Mouse (Mus musculus): Measurements from ENCODE around the gene Mns1.
"Not testable (repeated sequence)": the region's sequence is repeated elsewhere in the genome, so short reads cannot be mapped to it uniquely, and the experiment has no call there.

The Mns1 gene

DNA sequence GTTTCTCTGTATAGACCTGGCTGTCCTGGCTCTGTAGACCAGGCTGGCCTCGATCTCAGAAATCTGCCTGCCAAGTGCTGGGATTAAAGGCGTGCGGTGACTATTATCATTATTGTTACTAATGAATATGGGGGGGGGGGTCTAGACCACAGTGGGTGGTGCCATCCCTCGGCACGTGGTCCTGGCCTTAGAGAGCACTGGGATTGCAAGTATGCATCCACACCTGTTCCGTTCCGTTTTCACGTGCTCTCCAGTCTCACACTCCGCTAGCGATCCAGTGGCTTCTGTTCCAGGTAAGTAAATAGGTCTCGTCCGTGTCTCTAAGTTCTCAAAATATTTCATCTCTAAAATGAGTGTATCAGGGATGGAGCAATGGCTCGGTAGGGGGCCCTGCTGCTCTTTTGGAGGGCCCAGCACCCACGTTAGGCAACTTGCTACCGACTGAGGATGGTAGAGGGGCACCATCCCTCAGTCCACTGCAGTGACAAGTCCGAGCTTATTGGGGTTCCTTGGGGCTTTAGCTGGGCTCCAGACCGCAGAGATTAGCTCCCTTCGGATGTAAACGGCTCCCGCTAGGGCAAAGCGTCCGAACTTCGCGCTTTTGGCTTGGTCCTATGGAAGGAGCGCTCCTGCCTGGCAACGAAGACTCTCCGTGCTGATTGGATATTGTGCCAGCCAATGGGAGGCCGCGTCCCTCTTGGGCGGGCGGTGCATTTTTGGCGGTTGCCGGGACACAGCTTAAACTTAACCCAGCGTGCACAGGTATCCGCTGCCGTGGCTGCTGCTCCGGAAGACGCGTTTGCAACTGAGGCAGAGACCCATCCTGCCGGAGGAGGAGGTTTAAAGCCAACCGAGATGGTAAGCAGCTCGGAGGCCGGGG, at the start of gene Mns1:
TSS of gene Mns1 (plus strand) at position 190 of the 880 bp plus-strand sequence.
- peak; percentile 92 for DNase-seq

DNA sequence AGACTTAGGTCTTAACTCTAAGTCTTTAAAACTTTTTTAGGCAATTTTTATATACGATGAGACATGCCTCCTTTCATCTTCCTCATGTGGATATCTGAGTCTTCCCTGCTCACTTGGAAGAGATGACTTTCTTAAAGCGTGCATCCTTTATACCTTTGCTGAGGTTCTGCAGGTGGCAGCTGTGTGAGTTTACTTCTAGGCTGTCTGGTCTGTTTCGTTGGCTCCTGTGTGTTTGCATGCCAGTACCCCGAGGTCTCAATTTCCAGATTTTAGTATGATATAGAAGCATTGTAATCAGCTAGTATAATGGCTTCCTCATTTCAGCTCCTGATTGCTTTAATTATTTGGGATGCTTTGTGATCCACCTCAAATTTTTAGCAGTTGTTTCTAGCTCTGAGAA, 48.9 kb upstream of the Mns1 start:
- DNase-seq, result no peak

DNA sequence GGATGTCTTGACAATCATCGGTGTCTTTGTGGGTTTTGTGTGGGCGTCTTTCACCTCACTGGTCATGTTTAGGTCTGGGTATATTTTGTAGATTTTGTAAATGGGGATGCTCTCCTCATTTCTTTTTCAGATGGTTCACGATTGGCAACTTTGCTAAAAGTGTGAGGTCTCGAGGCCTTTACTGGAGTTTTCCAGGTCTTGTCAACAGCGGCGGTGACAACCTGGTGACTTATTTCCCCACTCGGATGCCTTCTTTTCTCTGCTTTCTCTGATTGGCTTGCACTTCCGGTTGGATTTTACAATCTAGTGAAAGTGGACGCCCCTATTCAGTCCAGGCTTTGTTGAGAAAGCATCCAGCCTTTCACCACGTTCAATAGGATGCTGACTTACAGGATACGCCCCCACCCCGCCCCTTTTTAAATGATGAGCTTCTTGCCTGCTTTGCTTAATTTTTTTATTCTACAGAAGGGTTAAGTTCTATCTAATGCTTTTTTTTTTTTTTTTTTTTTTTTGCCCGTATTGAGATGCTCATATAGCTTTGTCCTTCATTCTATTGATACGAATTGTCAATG, 48.3 kb upstream of the Mns1 start:
- DNase-seq, result no peak

DNA sequence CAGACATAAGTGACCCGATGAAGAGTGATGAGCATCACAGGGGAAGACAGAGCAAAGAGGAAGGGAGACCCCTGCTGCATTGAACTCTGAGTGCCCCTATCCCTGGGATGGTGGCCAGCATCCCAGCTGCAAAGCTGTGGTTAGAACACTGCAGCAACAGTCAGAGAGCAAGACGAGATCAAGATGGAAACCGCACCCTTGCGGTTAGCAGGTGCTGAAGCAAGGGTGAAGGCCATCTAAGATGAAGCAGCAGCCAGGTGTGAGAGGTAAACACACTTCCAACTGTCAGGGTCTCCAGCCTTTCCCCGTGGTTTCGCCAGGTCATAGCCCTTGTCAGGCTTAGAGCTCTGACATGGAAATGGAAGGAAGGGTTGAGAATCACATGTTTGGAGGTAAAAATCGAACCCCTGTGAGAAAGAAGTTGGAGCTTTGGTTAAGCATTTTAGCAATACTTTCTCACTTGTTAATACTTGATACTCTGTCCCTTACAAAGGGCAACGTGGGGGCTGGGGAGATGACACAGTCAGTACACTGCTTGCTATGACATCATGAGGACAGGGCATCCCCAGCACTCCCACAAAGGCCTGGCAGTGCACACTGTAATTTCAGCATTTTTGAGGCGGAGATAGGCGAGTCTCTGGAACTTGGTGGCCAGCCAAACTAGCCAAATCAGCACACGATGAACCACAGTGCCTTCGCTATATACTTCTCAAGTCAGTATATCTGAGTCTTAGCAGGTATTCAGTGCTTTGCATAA, 47.3 kb upstream of the Mns1 start:
- DNase-seq, result no peak

DNA sequence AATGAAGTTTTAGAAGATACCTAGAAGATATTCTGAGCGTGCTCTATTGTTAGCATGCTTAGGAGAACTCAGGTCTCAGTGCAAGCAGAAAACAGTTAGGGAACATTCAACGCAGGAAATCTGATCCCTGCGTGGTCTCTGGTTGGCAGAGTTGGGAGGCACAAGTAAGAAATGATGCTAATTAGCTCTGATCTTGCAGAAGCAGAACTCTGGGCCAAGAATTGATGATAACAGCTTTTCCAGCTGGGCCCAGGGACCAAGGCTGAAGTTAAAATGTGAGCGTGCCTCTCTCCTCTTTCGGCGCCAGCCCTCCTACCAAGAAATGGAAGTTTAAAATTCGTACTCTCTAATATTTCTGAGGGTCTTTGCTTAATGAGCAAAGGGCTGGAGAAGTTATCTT, 45.1 kb upstream of the Mns1 start:
- no peak for DNase-seq

DNA sequence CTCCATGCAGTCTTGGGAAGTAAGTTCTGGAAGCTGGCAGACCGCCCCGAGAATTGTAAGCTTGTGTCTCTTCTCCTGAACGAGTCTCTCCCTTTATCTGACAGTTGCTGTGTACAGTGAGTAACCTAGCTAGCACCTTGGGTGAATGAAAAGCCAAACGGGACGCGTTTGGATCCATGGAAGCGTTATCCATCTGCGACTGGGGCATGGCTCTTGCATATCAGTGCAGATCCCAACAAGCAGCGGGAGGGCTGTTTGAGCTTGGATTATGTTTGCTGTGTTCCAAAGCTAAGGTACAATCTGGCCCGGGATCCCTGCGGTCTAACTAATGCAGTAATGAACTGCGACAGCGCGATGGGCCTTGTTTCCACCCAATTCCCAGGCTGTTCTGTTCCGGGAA, 44.6 kb upstream of the Mns1 start:
- DNase-seq, result no peak

DNA sequence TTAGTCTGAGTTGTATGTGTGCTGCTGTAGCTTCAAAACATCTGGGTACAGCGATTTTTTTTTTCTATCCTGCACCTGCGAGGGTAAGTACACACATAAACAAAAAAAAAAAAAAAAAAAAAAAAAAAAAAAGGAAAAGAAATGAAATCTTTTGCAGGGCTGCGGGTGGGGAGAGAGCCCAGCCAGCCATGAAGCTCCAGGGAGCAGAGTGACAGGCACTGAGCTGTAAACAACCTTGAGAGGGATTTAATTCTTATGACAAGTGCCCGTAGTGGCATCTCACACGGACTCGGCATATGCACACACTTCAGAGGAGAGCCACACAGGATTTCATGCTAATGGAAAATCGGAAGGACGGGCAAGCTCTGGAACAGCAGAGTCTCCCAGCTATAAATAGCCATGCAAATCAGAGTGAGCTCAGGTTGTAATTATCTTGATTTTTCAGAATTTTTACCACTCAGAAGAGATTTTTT, 43.9 kb upstream of the Mns1 start:
- no peak for DNase-seq

DNA sequence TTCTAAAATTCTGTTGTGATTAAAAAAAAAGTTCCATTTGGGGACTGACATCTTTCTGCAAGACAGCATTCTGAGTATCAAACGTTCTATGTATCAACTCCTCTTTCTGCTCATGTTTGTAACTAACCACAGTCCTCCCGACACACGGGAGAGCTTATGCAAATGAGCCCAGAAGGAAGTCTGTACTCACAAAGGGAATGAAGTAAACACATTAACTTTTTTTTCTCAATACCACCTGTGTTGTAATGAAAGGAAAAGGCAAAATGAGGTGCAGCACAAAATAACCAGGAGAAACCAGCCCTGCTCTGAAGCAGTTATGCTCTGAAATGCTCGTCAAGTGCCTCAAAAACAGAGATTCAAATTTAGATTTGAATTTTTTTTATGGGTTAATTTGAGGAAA, 37.7 kb upstream of the Mns1 start:
- DNase-seq, result no peak

DNA sequence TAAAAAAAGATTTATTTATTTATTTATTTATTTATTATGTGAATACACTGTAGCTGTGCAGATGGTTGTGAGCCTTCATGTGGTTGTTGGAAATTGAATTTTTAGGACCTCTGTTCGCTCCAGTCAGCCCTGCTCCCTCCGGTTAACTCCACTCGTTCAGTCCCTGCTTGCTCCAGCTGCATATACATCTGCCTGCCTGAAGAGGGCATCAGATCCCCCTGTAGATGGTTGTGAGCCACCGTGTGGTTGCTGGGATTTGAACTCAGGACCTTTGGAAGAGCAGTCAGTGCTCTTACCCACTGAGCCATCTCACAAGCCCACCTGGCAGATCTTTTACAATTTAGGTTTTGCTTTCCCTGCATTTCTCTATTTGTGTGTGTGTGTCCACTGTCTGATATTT, 36.0 kb upstream of the Mns1 start:
- not testable (repeated sequence) for DNase-seq

DNA sequence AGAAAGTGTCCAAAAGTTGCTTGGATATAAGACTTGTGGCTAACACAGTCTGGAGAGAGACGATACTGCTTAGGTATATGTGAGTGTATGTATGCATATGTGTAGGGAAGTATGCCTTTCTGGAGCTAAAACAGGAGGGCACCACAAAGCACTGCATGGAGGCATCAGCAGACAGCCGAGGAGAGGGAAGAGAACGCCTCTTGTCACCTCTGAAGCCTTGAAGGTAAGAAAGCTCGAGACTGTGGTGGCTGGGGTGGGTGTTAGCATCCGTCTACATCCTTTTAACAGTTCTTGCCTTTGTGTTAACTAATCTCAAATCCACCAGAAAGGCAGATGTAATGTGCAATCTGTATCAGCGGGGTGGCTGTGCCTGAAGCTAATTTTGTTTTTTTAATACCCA, 34.4 kb upstream of the Mns1 start:
- no peak for DNase-seq

DNA sequence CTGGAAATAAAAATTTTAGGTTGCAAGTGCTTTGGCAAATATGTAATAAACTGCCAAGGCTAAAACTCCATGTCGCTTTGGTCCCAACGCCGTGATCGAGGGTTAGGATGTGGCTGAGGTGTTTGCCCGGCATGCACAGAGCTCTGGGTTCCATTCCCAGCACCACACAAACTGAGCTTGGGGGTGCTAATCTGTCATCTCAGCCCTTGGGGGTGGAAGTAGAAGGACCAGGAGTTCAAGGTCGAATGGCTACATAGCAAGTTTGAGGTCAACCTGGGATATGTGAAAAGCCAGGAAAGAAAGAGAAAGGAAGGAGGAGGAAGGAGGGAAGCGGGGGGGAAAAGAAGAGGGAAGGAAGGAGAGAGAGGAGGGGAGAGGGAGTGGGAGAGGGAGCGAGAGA, 33.4 kb upstream of the Mns1 start:
- DNase-seq, result no peak

DNA sequence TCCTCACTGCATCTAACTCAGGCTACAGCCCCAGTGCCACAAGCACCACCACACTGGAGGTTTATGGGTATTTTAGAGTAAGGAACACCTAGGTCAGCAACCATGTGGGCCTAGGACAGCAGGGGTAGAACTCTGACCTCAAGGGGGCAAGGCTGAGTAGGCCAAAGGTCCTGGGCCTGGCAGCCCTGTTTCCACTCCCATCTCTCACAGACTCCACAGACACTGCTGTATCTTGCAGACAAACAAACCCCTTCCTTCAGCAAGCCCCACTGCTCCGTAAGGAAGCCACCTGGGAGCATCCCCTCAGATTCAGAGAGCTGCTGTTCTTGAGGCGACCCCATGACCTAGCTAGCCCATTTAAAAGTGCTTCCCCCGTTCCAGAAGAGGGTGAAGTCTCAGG, 32.9 kb upstream of the Mns1 start:
- no peak for DNase-seq

DNA sequence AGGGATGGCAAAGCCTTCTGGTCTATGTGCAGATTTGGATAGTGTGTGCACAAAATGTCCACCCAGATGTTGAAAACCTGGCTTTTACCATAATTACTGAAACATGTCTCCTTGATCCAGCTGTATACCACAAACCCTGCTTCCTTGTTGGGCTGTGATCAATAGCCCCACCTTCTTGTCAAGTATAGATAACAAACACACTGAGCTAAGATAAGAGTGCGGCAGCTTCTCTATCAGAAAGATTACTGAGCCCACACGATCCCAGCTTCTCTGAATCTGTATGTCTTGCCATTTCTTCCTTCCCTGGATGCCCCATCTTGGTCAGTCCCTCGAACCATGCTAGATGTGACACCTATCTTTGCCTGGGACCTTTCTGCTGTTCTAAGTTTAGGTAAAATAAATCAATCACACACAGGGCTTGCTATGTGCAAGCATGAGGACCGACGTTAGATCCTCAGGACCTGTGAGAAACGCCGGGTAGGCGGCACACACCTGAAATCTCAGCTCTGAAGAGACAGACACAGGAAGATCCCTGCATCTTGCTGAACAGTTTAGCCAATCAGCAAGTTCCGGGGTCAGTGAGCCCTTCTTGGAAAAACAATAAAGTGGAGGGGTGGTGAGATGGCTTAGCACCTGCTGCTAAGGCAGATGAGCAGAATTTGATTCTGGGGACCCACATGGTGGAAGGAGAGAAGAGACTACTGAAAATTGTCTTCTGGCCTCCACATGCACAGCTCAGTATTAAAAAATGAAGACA, 31.8 kb upstream of the Mns1 start:
- no peak for DNase-seq

DNA sequence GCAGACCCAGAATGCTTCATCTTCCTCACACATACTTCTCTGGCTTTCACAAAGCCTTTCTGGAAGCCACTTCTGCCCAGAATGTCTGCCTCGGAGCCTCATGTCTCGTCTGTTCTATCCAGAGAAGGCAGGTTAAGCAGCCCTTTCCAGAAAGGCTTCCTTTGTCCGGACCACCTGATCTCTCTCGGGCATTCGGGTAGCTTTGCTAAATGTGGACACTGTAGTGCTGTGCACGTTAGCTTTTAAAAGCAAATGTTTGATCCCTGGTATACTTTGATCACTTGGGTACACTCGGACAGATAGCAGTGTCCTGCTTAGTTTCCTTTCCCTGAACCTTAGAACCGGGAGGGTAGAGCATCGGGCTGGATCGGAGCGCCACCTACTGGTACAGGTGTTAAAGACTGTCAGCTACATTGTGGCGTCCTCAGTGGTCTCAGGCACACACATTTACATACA, 29.7 kb upstream of the Mns1 start:
- peak; percentile 80 for DNase-seq

DNA sequence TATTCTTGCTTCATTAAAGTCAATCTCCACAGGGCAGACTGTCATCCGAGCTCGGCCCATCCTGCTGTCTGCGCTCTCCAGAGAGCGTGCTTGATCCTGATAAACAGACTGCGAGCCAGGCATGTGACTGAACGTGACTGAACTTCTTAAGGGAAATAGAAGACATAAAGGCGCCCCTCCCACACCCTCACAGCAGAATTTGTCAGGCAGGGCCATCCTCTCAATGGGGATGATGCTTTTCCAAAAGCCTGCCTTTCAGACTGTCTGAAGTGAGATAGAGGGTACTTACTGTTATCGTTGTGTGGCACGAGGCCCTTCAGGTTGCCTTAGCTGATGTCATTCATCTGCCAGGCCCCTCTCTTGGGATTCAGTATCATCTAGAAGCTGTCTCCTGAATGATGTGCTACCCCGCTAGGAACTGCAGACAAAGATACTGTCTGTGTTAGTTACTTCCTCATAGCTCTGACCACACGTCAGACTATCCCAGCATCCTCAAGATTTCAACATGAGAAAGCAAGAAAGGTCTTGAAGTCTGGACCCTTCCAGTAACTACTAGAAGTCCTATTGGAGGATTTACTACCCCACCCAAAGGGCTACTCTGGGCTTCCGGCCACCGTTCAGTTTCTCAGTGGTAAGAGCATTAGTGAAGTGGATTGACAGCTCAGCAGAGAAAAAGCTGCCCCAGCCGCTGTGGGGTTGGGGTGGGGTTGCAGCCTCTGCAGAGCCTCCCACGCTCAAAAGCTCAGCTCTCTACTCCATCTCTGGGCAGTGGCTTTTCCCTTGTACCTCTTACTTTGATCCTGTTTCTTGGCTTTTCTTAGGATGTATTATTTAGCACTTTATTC, 28.2 kb upstream of the Mns1 start:
- no peak for DNase-seq

DNA sequence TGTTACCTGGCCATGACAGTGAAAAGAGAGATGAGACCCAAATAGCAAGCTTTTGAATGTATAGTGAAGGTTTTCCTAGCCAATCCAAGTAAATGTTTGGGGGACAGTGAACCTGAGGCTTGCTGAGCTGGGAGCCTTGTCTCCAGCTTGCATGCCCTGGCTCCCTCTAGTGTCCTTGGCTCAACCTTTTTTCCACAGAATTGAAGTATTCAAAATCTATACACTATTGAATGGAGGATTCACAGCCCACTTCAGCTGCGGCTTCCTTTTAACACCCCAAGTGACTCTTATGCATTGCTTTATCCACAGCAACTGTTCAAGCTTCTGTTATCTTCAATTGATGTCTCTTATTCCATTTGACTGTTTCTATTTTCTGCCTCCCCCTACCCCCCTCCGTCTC, 26.1 kb upstream of the Mns1 start:
- no peak for DNase-seq

DNA sequence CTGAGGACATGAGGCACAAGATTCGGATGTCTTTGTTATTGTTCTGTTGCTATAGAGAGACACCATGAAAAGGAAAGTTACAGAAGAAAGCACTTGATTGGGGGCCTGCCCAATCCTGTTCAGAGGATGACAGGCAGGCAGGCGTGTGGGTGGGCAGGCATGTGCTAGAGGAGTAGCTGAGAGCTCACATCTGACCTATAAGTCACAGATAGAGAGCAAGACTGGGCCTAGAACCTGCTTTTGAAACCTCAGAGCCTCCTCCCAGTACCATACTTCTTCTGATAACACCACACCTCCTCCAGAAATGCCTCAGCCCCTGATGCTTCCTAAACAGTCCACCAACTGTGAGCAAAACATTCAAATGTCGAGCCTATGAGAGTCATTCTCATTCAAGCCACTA, 19.4 kb upstream of the Mns1 start:
- DNase-seq, result no peak

DNA sequence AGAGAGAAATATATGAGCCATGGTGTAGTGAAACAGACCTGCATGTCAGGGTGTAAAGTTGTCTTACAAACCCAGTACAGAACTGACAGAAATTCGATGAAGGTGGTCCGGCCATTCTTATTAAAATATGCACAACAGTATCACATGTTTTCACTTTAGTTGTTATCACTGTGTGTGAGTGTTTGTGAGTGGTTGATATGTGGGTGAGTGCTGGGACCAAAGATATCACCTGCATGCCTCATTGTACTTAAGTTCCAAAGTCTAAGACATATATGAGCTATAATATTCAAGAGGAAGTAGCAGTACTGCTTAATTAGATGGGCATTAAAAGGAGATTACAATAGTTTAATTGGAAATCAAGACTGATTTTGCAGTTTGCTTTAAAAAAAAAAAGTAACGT, 17.3 kb upstream of the Mns1 start:
- no peak for DNase-seq

DNA sequence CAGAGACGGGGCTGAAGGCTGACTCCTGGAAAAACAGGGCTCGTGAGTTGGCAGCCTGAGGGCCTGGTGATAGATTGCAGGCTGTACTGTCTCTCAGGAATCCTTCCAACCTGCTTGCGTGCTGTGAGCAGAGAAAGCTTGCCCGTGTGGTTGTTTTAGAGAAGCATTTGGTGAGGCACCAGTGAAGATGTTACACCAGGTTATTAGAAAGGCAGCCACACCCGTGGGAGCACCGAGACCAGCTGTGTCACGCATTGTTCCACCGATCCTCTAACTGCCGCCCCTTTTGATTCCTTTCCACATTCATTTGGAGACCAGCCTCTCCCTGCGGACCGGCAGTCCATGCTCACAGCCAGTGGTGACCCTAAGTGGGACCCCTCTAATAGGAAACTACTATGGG, 15.5 kb upstream of the Mns1 start:
- DNase-seq, result no peak

DNA sequence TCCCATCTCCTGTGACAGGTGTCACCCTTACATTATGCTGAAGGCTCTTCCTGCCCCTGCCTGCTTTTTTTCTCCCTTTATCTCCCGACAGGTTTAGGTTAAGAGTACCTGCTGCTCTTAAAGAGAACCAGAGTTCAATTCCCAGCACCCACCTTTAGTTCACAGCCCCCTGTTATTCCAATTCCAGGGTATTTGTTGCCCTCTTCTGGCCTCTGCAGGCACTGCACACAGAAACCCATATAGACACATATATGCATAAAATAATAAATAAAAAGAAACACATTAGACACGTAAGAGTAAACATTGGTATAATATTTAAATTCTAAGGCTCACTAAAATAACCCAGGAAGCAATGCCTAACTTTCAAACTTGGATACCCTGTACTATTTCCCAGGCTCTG, 15.1 kb upstream of the Mns1 start:
- no peak for DNase-seq

DNA sequence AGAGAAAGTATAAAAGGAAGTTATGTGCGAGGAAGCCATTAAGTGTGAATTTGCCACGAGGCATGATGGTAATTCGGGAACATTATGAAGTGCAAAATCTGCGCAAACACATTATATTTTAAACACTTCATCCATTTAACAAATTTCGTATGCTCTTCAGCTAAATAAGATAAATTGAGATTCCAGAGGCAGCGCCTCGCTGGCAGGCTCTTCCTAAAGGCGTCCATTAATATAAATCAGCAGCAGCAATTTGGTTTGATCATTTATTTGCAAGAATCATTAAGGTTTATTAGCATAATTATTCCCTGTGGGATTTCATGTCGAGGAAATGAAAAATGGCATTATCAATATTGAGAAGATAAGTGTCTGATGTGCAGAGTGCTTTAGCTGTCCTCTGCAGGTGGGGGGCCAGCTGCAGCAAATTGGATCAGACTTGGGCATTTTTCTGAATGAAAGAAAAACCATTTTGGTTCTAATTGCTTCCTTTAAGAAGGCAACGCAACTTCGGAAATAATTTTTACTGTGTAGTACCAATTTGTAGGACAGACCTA, 12.4 kb upstream of the Mns1 start:
- DNase-seq, result no peak

DNA sequence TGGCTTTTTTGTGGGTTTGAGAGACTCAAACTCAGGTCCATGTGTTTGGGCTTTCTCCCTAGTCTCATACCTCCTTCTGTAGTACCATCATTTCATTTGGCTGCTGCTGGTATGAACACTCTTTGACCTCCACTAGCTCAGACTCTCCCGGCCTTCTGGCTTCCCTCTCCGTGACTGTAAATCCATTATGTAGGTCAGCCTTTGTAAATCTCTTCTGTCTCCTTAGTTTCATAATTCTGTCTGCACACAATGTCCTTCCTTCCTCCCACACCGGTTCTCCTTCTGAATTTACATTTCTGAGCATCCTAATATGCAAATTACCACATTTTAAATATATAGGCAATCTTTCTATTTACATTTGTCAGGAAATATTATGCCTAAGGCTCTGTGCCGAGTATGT, 9.9 kb upstream of the Mns1 start:
- no peak for DNase-seq

Data from kidney, adult 18-20 months (tissue).